12 mouse cellular contexts compared by ENCODE assay signal in the genomic region with DNA sequence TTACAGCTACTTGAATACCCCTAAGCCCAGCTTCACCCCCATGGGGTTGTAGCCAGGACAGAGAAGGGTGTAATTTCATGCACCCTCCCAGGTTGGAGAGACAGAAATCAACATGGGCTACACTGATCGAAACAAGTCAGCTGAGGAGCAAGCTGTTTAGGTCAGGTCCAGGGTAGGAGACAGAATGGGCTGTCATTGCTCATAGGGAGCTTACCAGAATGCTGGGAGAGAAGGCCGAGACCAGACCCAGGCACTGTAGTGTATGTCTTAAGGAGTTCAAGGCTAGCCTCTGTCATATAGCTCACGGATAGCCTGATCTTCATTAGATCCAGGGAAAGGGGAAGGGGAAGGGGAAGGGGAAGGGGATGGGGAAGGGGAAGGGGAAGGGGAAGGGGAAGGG. TPM values are rescaled to one million over a fixed set of nuclear protein-coding genes. Genes with fewer than 3 reads are reported as not detected.
DNase-seq lines count a peak whose midpoint lies in the region; ATAC-seq and TF ChIP-seq lines count a peak whose summit lies in the region.
"Had no signal": no experiment of that assay in that cellular context is flagged by ENCODE, and none has a peak within 500 bp of the region (broad histone marks: within the 10 kb centered on the region; RNA-seq: fewer than 3 reads in every experiment).

No protein-coding gene starts in this region.

- no peak overlapping the region for H3K4me2 ChIP-seq in kidney, embryonic 16.5 days (replicated peaks; ENCODE audit: low read depth, low read length)
- no peak overlapping the region for H3K4me2 ChIP-seq in hindbrain, embryonic 13.5 days
- H3K4me2 ChIP-seq in midbrain, postnatal 0 days (ENCODE audit: low read depth, low read length, poor library complexity, severe bottlenecking) = no peak overlapping the region

- no peak overlapping the region for H3K4me3 ChIP-seq in kidney, embryonic 16.5 days (ENCODE audit: low read length)
- no peak overlapping the region for H3K4me3 ChIP-seq in hindbrain, embryonic 13.5 days
- no peak overlapping the region for H3K4me3 ChIP-seq in midbrain, postnatal 0 days (ENCODE audit: low read depth, low read length)
- H3K4me3 ChIP-seq: myocyte had no signal

- no peak overlapping the region for H3K9ac ChIP-seq in kidney, embryonic 16.5 days (replicated peaks; ENCODE audit: low read length)
- H3K9ac ChIP-seq in hindbrain, embryonic 13.5 days = no peak overlapping the region
- no peak overlapping the region for H3K9ac ChIP-seq in midbrain, postnatal 0 days (replicated peaks; ENCODE audit: low read length, poor library complexity, severe bottlenecking)
- H3K9ac ChIP-seq: forebrain, embryonic 12.5 days; liver, embryonic 14.5 days had no signal

- no peaks in the 10 kb centered on the region for H3K4me1 ChIP-seq in kidney, embryonic 16.5 days (ENCODE audit: insufficient read depth, low read length)
- H3K4me1 ChIP-seq in hindbrain, embryonic 13.5 days (replicated peaks) = no peaks in the 10 kb centered on the region
- H3K4me1 ChIP-seq in midbrain, postnatal 0 days (ENCODE audit: insufficient read depth, low read length) = no peaks in the 10 kb centered on the region
- H3K4me1 ChIP-seq: forebrain, embryonic 12.5 days had no signal

- H3K36me3 ChIP-seq in kidney, embryonic 16.5 days (ENCODE audit: insufficient read depth, low read length) = no peaks in the 10 kb centered on the region
- no peaks in the 10 kb centered on the region for H3K36me3 ChIP-seq in hindbrain, embryonic 13.5 days
- H3K36me3 ChIP-seq in midbrain, postnatal 0 days (ENCODE audit: insufficient read depth, low read length) = no peaks in the 10 kb centered on the region
- H3K36me3 ChIP-seq: forebrain, embryonic 12.5 days had no signal

- 0 out of 2 replicates have a peak, but pooled peaks have one; percentile 13 for ATAC-seq in kidney, embryonic 16.5 days (ENCODE audit: low FRiP score, low TSS enrichment)
- ATAC-seq in hindbrain, embryonic 13.5 days (ENCODE audit: low FRiP score) = peak; percentile 22
- peak; percentile 35; the same call in 1 of the 2 replicates for ATAC-seq in midbrain, postnatal 0 days (ENCODE audit: low FRiP score)

- H3K9me3 ChIP-seq in kidney, embryonic 16.5 days (ENCODE audit: low read length) = no peaks in the 10 kb centered on the region
- no peaks in the 10 kb centered on the region for H3K9me3 ChIP-seq in hindbrain, embryonic 13.5 days
- H3K9me3 ChIP-seq in midbrain, postnatal 0 days (ENCODE audit: low read length) = no peaks in the 10 kb centered on the region
- H3K9me3 ChIP-seq: forebrain, embryonic 12.5 days had no signal

- DNase-seq in cerebellum, adult 9-11 months = peak; percentile 9
- DNase-seq in cerebellum, adult 18-20 months = no peak
- no peak for DNase-seq in kidney, postnatal 25 days
- no peak for DNase-seq in midbrain, postnatal 0 days (ENCODE audit: low spot score)
- no peak for DNase-seq in gastrocnemius, postnatal 25 days
- no peak for DNase-seq in spleen, postnatal 4 days (ENCODE audit: low spot score in 2 of 2)

- H3K27ac ChIP-seq in kidney, embryonic 16.5 days (ENCODE audit: low read length) = no peak overlapping the region
- H3K27ac ChIP-seq in hindbrain, embryonic 13.5 days = no peak overlapping the region
- H3K27ac ChIP-seq in midbrain, postnatal 0 days (ENCODE audit: low read depth, low read length) = no peak overlapping the region
- H3K27ac ChIP-seq: forebrain, embryonic 12.5 days; liver, embryonic 14.5 days; stomach, postnatal 0 days had no signal

- no peaks in the 10 kb centered on the region for H3K27me3 ChIP-seq in kidney, embryonic 16.5 days (ENCODE audit: insufficient read depth, low read length)
- H3K27me3 ChIP-seq in hindbrain, embryonic 13.5 days = no peaks in the 10 kb centered on the region
- H3K27me3 ChIP-seq in midbrain, postnatal 0 days (ENCODE audit: insufficient read depth, low read length) = no peaks in the 10 kb centered on the region
- H3K27me3 ChIP-seq: forebrain, embryonic 12.5 days had no signal

- WGBS in kidney, embryonic 16.5 days = 85% methylated on average over 3 of the region's 3 CpGs
- WGBS in hindbrain, embryonic 13.5 days = 79% methylated on average over 2 of the region's 3 CpGs
- WGBS in midbrain, postnatal 0 days = 80% methylated on average over 2 of the region's 3 CpGs

- no peak for TF ChIP-seq CTCF in midbrain, postnatal 0 days (IDR thresholded peaks at IDR 0.05)

RNA-seq across cellular contexts. Expression of gene Zfp715, which starts 30.6 kb away (rescaled TPM):
- polyA plus RNA-seq in kidney, embryonic 16.5 days (2015; fragmentation: Nextera tagmentation; extraction: Ambion mirVana) = 14.9 TPM in 2 replicates
- polyA plus RNA-seq in hindbrain, embryonic 13.5 days (2015; fragmentation: Nextera tagmentation; extraction: Ambion mirVana) = 17.9 and 18.3 TPM in 2 replicates
- total RNA-seq in midbrain, postnatal 0 days (2014; rRNA removed) = 25.8 and 33.1 TPM in 2 replicates
- 16.5 and 17.1 TPM in 2 replicates for polyA plus RNA-seq in midbrain, postnatal 0 days (2015; fragmentation: Nextera tagmentation; extraction: Ambion mirVana)
- 1 to 10 TPM; 9.1 to 9.3 TPM for total RNA-seq in gastrocnemius, postnatal 25 days (2021)
